Mouse (Mus musculus): ENCODE measurements around the gene Aurkaip1. TPM values are rescaled to one million over a fixed set of nuclear protein-coding genes. Genes with fewer than 3 reads are reported as not detected.

Aurkaip1 gene
- polyA plus RNA-seq, 1 experiment from 2014 or later, result 146 TPM

Small RNA genes lying within 50 kb of the gene (microRNA-seq; reads per million reads assigned to microRNA genes)
- gene Gm27743, result not detected

Other genes with a start within 250 kb of the Aurkaip1 start
- 5.9 and 6.5 TPM in 2 replicates for gene Slc35e2, start 229.9 kb upstream of the Aurkaip1 start, polyA plus RNA-seq (2015; fragmentation: Nextera tagmentation; extraction: Ambion mirVana)
- gene Cdk11b, start 206.4 kb upstream of the Aurkaip1 start, polyA plus RNA-seq (2015; fragmentation: Nextera tagmentation; extraction: Ambion mirVana), result 51.8 and 54.6 TPM in 2 replicates
- not detected in 2 replicates for gene Gm10563, start 185.9 kb upstream of the Aurkaip1 start, polyA plus RNA-seq (2015; fragmentation: Nextera tagmentation; extraction: Ambion mirVana)
- 43.3 and 47.2 TPM in 2 replicates for gene Mmp23, start 177.9 kb upstream of the Aurkaip1 start, polyA plus RNA-seq (2015; fragmentation: Nextera tagmentation; extraction: Ambion mirVana)
- 27.8 and 31.9 TPM in 2 replicates for gene Mib2, start 162.1 kb upstream of the Aurkaip1 start, polyA plus RNA-seq (2015; fragmentation: Nextera tagmentation; extraction: Ambion mirVana)
- 1.3 and 1.4 TPM in 2 replicates for gene Fndc10, start 136.9 kb upstream of the Aurkaip1 start, polyA plus RNA-seq (2015; fragmentation: Nextera tagmentation; extraction: Ambion mirVana)
- gene Ssu72, start 126.5 kb upstream of the Aurkaip1 start, polyA plus RNA-seq (2015; fragmentation: Nextera tagmentation; extraction: Ambion mirVana), result 139 and 148 TPM in 2 replicates
- gene Tmem240, start 96.5 kb upstream of the Aurkaip1 start, polyA plus RNA-seq (2015; fragmentation: Nextera tagmentation; extraction: Ambion mirVana), result 0.15 and 0.29 TPM in 2 replicates
- 68.4 and 73.3 TPM in 2 replicates for gene Atad3a, start 70.2 kb upstream of the Aurkaip1 start, polyA plus RNA-seq (2015; fragmentation: Nextera tagmentation; extraction: Ambion mirVana)
- gene Vwa1, start 56.6 kb upstream of the Aurkaip1 start, polyA plus RNA-seq (2015; fragmentation: Nextera tagmentation; extraction: Ambion mirVana), result 7.5 and 8.6 TPM in 2 replicates
- gene Tmem88b, start 45.4 kb upstream of the Aurkaip1 start, polyA plus RNA-seq (2015; fragmentation: Nextera tagmentation; extraction: Ambion mirVana), result 0.15 and 0.21 TPM in 2 replicates
- gene Ankrd65, start 40.8 kb upstream of the Aurkaip1 start, polyA plus RNA-seq (2015; fragmentation: Nextera tagmentation; extraction: Ambion mirVana), result 0.69 and 1.0 TPM in 2 replicates
- gene Mrpl20, start 28.4 kb upstream of the Aurkaip1 start, polyA plus RNA-seq (2015; fragmentation: Nextera tagmentation; extraction: Ambion mirVana), result 177 and 194 TPM in 2 replicates
- 179 and 185 TPM in 2 replicates for gene Ccnl2, start 18.8 kb upstream of the Aurkaip1 start, polyA plus RNA-seq (2015; fragmentation: Nextera tagmentation; extraction: Ambion mirVana)
- gene Mxra8, start 8.4 kb downstream of the Aurkaip1 start, polyA plus RNA-seq (2015; fragmentation: Nextera tagmentation; extraction: Ambion mirVana), result 246 and 255 TPM in 2 replicates
- 4.5 and 6.0 TPM in 2 replicates for gene Dvl1, start 16.1 kb downstream of the Aurkaip1 start, polyA plus RNA-seq (2015; fragmentation: Nextera tagmentation; extraction: Ambion mirVana)
- gene Tas1r3, start 32.1 kb downstream of the Aurkaip1 start, polyA plus RNA-seq (2015; fragmentation: Nextera tagmentation; extraction: Ambion mirVana), result 0.24 and 0.30 TPM in 2 replicates
- 15.6 and 16.4 TPM in 2 replicates for gene Cptp, start 38.2 kb downstream of the Aurkaip1 start, polyA plus RNA-seq (2015; fragmentation: Nextera tagmentation; extraction: Ambion mirVana)
- gene Ints11, start 38.3 kb downstream of the Aurkaip1 start, polyA plus RNA-seq (2015; fragmentation: Nextera tagmentation; extraction: Ambion mirVana), result 74.2 and 75.8 TPM in 2 replicates
- 39.7 and 43.2 TPM in 2 replicates for gene Pusl1, start 60.5 kb downstream of the Aurkaip1 start, polyA plus RNA-seq (2015; fragmentation: Nextera tagmentation; extraction: Ambion mirVana)
- 17.5 and 20.0 TPM in 2 replicates for gene Acap3, start 60.5 kb downstream of the Aurkaip1 start, polyA plus RNA-seq (2015; fragmentation: Nextera tagmentation; extraction: Ambion mirVana)
- 77.2 and 86.4 TPM in 2 replicates for gene Ube2j2, start 112.6 kb downstream of the Aurkaip1 start, polyA plus RNA-seq (2015; fragmentation: Nextera tagmentation; extraction: Ambion mirVana)
- gene C1qtnf12, start 131.0 kb downstream of the Aurkaip1 start, polyA plus RNA-seq (2015; fragmentation: Nextera tagmentation; extraction: Ambion mirVana), result 37.2 and 39.3 TPM in 2 replicates
- 12.2 and 12.8 TPM in 2 replicates for gene B3galt6, start 161.4 kb downstream of the Aurkaip1 start, polyA plus RNA-seq (2015; fragmentation: Nextera tagmentation; extraction: Ambion mirVana)
- 156 and 162 TPM in 2 replicates for gene Sdf4, start 161.6 kb downstream of the Aurkaip1 start, polyA plus RNA-seq (2015; fragmentation: Nextera tagmentation; extraction: Ambion mirVana)
- gene Tnfrsf4, start 182.6 kb downstream of the Aurkaip1 start, polyA plus RNA-seq (2015; fragmentation: Nextera tagmentation; extraction: Ambion mirVana), result 1.1 and 2.4 TPM in 2 replicates
- 1.5 and 2.3 TPM in 2 replicates for gene Tnfrsf18, start 194.9 kb downstream of the Aurkaip1 start, polyA plus RNA-seq (2015; fragmentation: Nextera tagmentation; extraction: Ambion mirVana)
- gene Ttll10, start 228.1 kb downstream of the Aurkaip1 start, polyA plus RNA-seq (2015; fragmentation: Nextera tagmentation; extraction: Ambion mirVana), result 2.8 and 4.0 TPM in 2 replicates

Data from lung, embryonic 16.5 days (tissue).